Mouse (Mus musculus): ENCODE measurements around the gene Wbp2nl. TPM values are rescaled to one million over a fixed set of nuclear protein-coding genes. Genes with fewer than 3 reads are reported as not detected.

Wbp2nl gene
- polyA plus RNA-seq (2017; shearing (Covaris generic)): not detected

DNA sequence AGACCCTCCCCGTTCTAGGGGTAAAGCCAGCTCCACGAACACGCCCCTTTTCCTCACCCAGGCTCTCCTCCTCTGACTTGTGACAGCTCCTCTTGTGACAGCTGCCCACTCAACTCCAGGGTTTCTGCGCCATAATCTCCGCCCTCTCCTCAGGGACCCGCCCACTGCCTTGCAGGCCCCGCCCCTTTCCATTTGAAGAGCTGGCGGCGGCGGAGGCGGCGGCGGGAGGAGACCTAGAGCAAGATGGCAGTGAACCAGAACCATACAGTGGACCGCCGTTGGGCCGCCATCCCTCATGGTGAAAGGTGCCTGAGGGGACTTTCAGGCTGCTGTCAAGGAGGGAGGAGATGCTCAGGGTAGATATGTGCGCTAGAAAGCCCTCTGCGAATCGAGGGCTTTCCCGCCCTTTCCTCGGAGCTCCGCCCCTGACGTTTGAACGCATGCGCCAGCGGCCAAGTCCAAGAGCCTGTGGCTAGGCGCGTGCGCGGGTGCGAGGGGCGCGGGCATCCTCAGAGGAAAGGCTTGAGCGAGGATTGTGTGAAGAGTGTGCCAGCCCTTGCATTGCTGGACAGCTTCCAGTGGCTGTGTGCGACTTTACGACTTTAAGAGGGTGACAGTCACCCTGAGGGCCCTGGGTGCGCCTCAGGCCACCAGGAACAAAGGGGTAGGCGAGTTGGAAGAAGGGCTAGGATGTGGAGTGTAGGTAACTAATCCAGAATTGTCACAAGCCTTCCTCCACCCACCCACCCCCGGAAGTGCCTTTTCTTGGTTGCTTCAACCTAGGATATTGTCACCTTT, at the start of gene Wbp2nl:
TSS of gene Wbp2nl (plus strand) at position 191 of the 798 bp plus-strand sequence.

DNA sequence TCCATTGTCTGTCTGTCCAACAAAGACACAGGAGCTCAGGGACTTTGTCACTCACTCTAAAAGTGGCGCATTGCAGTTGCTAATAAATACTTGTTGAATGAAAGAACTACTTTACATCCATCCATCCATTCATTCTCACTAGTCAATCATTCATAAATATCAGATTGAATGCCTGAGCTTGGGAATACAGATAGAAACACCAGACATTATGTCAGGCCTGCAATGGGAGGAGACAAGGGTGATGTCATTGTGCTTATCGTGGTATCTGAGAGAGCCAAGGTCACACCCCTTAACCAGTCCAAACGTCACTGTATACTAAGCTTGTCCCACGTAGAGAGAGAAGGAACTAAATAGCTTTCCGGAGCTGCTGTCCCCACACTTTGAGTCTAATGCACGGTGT, 46.7 kb upstream of the Wbp2nl start, which contains the start of gene 1500009C09Rik:
TSS of gene 1500009C09Rik (plus strand) at position 301 of the 400 bp plus-strand sequence.

DNA sequence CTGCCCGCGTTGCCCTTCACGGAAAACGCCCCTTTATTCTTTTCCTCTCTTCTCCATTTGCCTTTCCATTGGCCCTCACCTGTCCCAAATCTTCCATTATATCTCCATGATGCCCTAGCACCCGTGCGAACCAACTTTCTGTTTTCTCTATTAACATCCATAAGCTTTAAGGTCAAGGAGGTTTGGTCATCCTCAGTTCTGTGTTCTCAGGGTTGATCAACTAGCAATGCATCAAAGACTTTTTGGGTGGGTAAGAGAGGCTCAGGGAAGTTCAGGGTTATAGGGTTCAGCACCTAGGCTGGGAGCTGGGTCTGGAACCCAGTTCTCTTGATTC, 24.2 kb upstream of the Wbp2nl start, which contains the start of gene Sept3:
TSS of gene Sept3 (plus strand) at position 301 of the 334 bp plus-strand sequence.

DNA sequence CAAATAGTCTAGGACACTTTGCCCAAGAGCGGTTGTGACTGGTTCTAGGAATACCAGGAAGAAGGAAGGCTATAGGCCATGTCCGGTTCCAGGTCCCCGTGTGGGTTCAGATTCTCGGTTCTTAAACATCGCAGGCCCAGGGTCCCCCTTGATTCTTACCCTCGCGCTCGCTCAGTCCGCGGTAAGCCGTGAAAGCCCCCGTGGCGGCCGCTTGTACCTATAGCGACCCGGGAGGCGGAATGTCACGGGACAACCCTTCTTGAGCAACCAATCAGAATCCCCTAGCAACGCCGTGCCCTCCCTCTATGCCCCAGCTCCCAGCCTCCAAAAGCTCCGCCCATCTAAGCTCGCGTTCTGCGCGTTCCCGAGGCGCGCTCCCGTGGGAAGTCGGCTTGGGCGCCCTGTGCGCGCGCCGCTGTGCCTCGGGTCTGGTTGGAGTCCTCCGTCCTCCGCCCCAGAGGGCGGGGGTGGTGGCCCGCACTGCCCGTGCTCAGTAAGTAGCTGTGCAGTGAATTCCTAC, 39.9 kb downstream of the Wbp2nl start, which contains the start of the genes Naga, Pheta2 and Smdt1:
TSS of gene Naga (minus strand) at position 333 of the 520 bp plus-strand sequence.
TSS of gene Pheta2 (plus strand) at position 350 of the 520 bp plus-strand sequence.
TSS of gene Smdt1 (plus strand) at position 367 of the 520 bp plus-strand sequence.

DNA sequence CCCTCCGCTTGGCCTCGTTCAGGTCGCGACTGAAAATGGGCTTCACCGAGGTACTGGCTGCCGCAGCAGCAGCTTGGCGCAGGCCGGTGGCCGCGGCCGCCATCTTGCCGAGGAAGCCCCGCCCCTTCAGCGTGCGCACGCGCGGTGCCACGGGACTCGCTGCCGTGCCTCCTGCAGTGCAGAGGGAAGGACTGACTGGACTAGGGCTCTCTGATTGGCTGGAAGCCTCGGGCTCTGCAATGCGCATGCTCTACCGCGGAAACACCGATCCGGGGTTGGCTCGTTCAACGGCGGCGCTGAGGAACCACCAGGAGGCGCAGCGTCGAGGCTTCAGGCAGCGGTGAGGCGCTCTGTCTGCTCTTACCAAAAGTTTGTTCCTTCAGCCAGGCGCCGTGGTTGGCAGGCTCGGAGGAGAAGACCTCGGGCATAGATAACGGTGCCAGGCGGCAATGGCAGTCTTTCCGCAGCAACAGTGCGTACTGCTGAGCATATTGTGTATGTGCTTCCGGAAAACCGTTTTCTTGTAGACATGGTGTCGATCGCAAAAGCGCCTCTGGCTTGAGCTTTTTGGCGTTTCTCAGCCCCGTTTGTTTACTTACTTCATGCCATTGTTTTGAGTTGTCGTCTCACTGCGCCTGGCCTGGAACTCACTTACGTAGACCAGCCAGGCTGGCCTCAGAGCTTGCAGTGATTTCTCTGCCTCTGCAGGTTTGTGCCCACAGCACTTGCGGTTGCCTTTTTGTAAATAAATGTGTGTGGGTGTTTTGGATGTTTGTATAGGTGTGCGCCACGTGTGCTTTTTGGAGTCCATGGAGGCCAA, 55.6 kb downstream of the Wbp2nl start, which contains the start of gene Ndufa6:
TSS of gene Ndufa6 (minus strand) at position 197 of the 820 bp plus-strand sequence.

Other genes with a start within 250 kb of the Wbp2nl start
- not detected for gene 4930407I10Rik, start 239.8 kb upstream of the Wbp2nl start, polyA plus RNA-seq (2017; shearing (Covaris generic))
- gene Mei1, start 229.0 kb upstream of the Wbp2nl start, polyA plus RNA-seq (2017; shearing (Covaris generic)): not detected
- 36.0 TPM for gene Ccdc134, start 171.0 kb upstream of the Wbp2nl start, polyA plus RNA-seq (2017; shearing (Covaris generic))
- 196 TPM for gene Srebf2, start 151.8 kb upstream of the Wbp2nl start, polyA plus RNA-seq (2017; shearing (Covaris generic))
- 0.44 TPM for gene Shisa8, start 86.1 kb upstream of the Wbp2nl start, polyA plus RNA-seq (2017; shearing (Covaris generic))
- gene Tnfrsf13c, start 74.6 kb upstream of the Wbp2nl start, polyA plus RNA-seq (2017; shearing (Covaris generic)): 0.77 TPM
- gene Cenpm, start 54.2 kb upstream of the Wbp2nl start, polyA plus RNA-seq (2017; shearing (Covaris generic)): 3.2 TPM
- gene 1500009C09Rik, start 46.6 kb upstream of the Wbp2nl start, polyA plus RNA-seq (2017; shearing (Covaris generic)): not detected
- gene Sept3, start 24.1 kb upstream of the Wbp2nl start, polyA plus RNA-seq (2017; shearing (Covaris generic)): not detected
- gene Naga, start 40.0 kb downstream of the Wbp2nl start, polyA plus RNA-seq (2017; shearing (Covaris generic)): 23.9 TPM
- 0.44 TPM for gene Pheta2, start 40.0 kb downstream of the Wbp2nl start, polyA plus RNA-seq (2017; shearing (Covaris generic))
- gene Smdt1, start 40.0 kb downstream of the Wbp2nl start, polyA plus RNA-seq (2017; shearing (Covaris generic)): 170 TPM
- gene Ndufa6, start 55.4 kb downstream of the Wbp2nl start, polyA plus RNA-seq (2017; shearing (Covaris generic)): 347 TPM
- 38.3 TPM for gene Cyp2d22, start 81.3 kb downstream of the Wbp2nl start, polyA plus RNA-seq (2017; shearing (Covaris generic))
- not detected for gene Cyp2d11, start 95.1 kb downstream of the Wbp2nl start, polyA plus RNA-seq (2017; shearing (Covaris generic))
- not detected for gene Cyp2d10, start 108.2 kb downstream of the Wbp2nl start, polyA plus RNA-seq (2017; shearing (Covaris generic))
- not detected for gene Cyp2d9, start 134.5 kb downstream of the Wbp2nl start, polyA plus RNA-seq (2017; shearing (Covaris generic))